Mouse (Mus musculus): ENCODE results near the gene Tgm1. TPM values are rescaled to one million over a fixed set of nuclear protein-coding genes. Genes with fewer than 3 reads are reported as not detected.

Gene Tgm1
- polyA plus RNA-seq, 1 experiment from 2014 or later = 0.27 TPM

- no peaks in the 10 kb centered on the region for H3K4me1 ChIP-seq
- 90% methylated on average over 9 of the region's 9 CpGs for WGBS
- no peak overlapping the region for H3K4me3 ChIP-seq
- H3K36me3 ChIP-seq (replicated peaks) = peaks cover 15% of the 10 kb centered on the region; the same call in 1 of the 2 replicates
- H3K9me3 ChIP-seq = no peaks in the 10 kb centered on the region
- no peak overlapping the region for H3K9ac ChIP-seq
- ATAC-seq (replicated peaks) = no peak
- H3K27me3 ChIP-seq (replicated peaks) = no peaks in the 10 kb centered on the region
- no peak overlapping the region for H3K27ac ChIP-seq
- H3K4me2 ChIP-seq = no peak overlapping the region
Measured at GRCm38 (mm10) chr14:55737086-55737687, 23.5 kb upstream of the Tgm1 start.

DNA sequence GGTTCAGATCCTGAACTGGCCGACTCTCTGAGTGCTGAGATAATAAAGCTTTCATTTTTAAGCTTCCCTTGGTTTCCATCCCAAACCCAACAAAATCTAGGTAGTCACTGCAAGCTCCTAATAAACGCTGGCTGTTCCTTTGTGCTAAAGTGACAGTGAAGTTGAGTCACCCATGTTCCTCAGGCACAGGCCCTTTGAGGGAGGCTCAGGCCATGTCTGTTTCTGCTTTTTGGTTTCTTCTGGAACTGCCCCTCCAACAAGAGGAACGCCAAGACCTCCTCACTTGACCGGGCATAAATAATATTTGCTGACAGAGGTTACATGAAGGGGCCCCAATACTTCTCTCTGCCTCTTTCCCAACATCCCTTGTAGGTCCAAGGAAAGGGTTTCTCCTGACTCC is 22.0 kb upstream of the Tgm1 start:
- 81% methylated on average over 4 of the region's 4 CpGs for WGBS
- H3K9ac ChIP-seq = no peak overlapping the region
- no peaks in the 10 kb centered on the region for H3K4me1 ChIP-seq
- no peaks in the 10 kb centered on the region for H3K27me3 ChIP-seq (replicated peaks)
- H3K4me3 ChIP-seq = no peak overlapping the region
- H3K27ac ChIP-seq = no peak overlapping the region
- no peaks in the 10 kb centered on the region for H3K9me3 ChIP-seq
- H3K36me3 ChIP-seq (replicated peaks) = peaks cover 15% of the 10 kb centered on the region; the same call in 1 of the 2 replicates
- ATAC-seq (replicated peaks) = no peak
- no peak overlapping the region for H3K4me2 ChIP-seq

GRCm38 (mm10) chr14:55735334-55735733 is 21.6 kb upstream of the Tgm1 start:
- Histone ChIP-seq H3K4me2 (no peak overlapping the region), H3K4me3 (no peak overlapping the region), H3K27ac (no peak overlapping the region), H3K4me1 (no peaks in the 10 kb centered on the region), H3K9me3 (no peaks in the 10 kb centered on the region), H3K36me3 (replicated peaks) (peaks cover 11% of the 10 kb centered on the region; the same call in 1 of the 2 replicates), H3K27me3 (replicated peaks) (no peaks in the 10 kb centered on the region), H3K9ac (no peak overlapping the region)
- WGBS = 74% methylated on average over 3 of the region's 3 CpGs
- ATAC-seq (replicated peaks) = no peak

- ATAC-seq (replicated peaks) = no peak
- H3K4me1 ChIP-seq = no peaks in the 10 kb centered on the region
- H3K4me3 ChIP-seq = no peak overlapping the region
- no peak overlapping the region for H3K9ac ChIP-seq
- peaks cover 8% of the 10 kb centered on the region; the same call in 1 of the 2 replicates for H3K36me3 ChIP-seq (replicated peaks)
- 78% methylated on average over 7 of the region's 7 CpGs for WGBS
- H3K4me2 ChIP-seq = no peak overlapping the region
- H3K27me3 ChIP-seq (replicated peaks) = no peaks in the 10 kb centered on the region
- no peaks in the 10 kb centered on the region for H3K9me3 ChIP-seq
- H3K27ac ChIP-seq = no peak overlapping the region
Measured at GRCm38 (mm10) chr14:55734869-55735268, 21.1 kb upstream of the Tgm1 start.

DNA sequence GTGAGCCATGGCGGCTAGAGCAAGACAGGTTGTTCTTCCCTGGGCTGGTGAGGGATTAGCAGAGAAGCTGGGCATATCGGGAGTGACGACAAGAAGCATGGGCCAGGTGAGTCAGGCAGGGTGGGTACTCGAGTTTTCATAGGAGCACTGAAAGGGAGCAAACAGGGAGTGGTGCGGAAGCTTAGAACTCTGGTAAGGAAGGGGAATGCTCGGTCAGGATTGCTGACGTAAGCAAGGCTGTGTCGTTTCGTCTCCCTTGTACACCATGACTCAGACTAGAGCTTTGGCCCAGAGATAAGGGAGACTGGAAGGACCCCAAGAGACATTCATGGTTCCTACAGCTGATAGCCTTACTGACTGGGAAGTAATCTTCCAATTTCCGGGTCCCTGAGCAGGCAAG is 20.2 kb upstream of the Tgm1 start:
- WGBS = 72% methylated on average over 10 of the region's 10 CpGs
- Histone ChIP-seq H3K4me3 (no peak overlapping the region), H3K9ac (no peak overlapping the region), H3K36me3 (replicated peaks) (0 out of 2 replicates have a peak, but pooled peaks cover 4% of the 10 kb centered on the region), H3K27me3 (replicated peaks) (no peaks in the 10 kb centered on the region), H3K4me1 (no peaks in the 10 kb centered on the region), H3K4me2 (no peak overlapping the region), H3K9me3 (no peaks in the 10 kb centered on the region), H3K27ac (no peak overlapping the region)
- ATAC-seq (replicated peaks) = no peak

GRCm38 (mm10) chr14:55730531-55731032 is 16.9 kb upstream of the Tgm1 start:
- WGBS = 77% methylated on average over 7 of the region's 7 CpGs
- Histone ChIP-seq H3K27ac (0 out of 2 replicates have a peak overlapping the region, but pooled peaks have one; percentile 28), H3K4me2 (no peak overlapping the region), H3K27me3 (replicated peaks) (no peaks in the 10 kb centered on the region), H3K4me3 (no peak overlapping the region), H3K9me3 (no peaks in the 10 kb centered on the region), H3K36me3 (replicated peaks) (no peaks in the 10 kb centered on the region), H3K4me1 (no peaks in the 10 kb centered on the region), H3K9ac (no peak overlapping the region)
- ATAC-seq (replicated peaks) = no peak

GRCm38 (mm10) chr14:55730116-55730515 is 16.4 kb upstream of the Tgm1 start:
- ATAC-seq (replicated peaks) = no peak
- 74% methylated on average over 7 of the region's 7 CpGs for WGBS
- H3K27ac ChIP-seq = 0 out of 2 replicates have a peak overlapping the region, but pooled peaks have one; percentile 28

DNA sequence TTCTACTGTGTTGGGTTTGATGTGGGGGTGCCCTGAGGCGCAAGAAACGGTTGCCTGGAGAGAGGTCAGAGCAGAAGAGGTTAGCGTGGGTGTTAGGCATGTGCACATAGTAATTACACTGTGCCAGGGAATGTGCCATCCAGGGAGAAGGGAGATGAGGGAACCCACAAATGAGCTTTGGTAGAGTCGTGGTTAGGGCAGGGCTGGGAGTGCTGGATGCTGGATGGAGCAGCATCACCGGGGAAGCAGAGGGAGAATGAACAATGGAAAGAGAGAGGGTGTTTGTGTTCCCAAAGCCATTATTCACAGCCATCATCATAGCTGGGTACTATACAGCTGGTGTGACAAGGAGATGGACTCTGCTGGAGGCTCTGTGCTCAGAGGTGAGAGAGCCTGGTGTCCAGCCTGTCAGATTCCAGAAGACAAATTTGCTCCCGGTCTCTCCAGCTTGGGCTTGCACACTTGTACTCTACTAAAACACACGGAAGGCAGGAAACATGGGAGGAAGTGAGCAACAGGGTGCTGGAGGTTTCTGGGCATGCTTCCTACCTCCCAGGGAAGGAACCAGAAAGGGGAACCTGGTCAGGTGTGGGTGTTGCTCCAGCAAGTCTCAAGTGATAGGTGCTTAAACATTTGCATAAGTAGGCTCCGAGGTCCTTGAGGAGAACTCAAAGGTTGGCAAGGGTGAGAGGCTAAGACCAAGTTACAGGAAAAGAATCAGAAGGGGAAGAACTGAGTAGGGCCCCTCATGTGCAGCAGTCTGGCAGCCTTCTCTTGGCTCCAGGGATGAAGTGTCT is 14.4 kb upstream of the Tgm1 start:
- Histone ChIP-seq H3K36me3 (replicated peaks) (no peaks in the 10 kb centered on the region), H3K27me3 (replicated peaks) (no peaks in the 10 kb centered on the region), H3K27ac (no peak overlapping the region), H3K9ac (no peak overlapping the region), H3K9me3 (no peaks in the 10 kb centered on the region), H3K4me3 (no peak overlapping the region), H3K4me2 (no peak overlapping the region), H3K4me1 (no peaks in the 10 kb centered on the region)
- WGBS = 74% methylated on average over 8 of the region's 8 CpGs
- no peak for ATAC-seq (replicated peaks)

More at GRCm38 (mm10) chr14:55730116-55730515, 16.4 kb upstream of the Tgm1 start:
- no peak overlapping the region for H3K4me3 ChIP-seq
- H3K36me3 ChIP-seq (replicated peaks) = no peaks in the 10 kb centered on the region
- H3K9ac ChIP-seq = no peak overlapping the region
- H3K4me2 ChIP-seq = no peak overlapping the region
- no peaks in the 10 kb centered on the region for H3K9me3 ChIP-seq
- no peaks in the 10 kb centered on the region for H3K27me3 ChIP-seq (replicated peaks)
- no peaks in the 10 kb centered on the region for H3K4me1 ChIP-seq

DNA sequence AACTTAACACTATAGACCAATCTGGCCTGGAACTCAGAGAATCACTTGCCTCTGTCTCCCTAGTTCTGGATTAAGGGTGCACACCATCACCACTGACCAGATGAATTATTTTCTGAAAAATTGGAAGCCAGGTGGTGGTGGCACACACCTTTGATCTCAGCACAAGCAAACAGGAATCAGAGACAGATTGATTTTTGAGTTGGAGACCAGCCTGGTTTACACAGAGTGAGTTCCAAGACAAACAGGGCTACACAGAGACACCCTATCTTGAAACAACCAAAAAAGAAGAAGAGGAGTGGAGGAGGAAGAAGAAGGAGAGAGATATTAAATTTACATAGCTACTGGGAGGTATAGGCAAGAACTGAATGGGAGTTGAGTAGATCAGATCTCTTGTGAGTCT is 12.5 kb upstream of the Tgm1 start:
- Histone ChIP-seq H3K4me1 (peaks cover 6% of the 10 kb centered on the region), H3K9me3 (no peaks in the 10 kb centered on the region), H3K36me3 (replicated peaks) (no peaks in the 10 kb centered on the region), H3K9ac (no peak overlapping the region), H3K27ac (no peak overlapping the region), H3K4me2 (no peak overlapping the region), H3K27me3 (replicated peaks) (no peaks in the 10 kb centered on the region), H3K4me3 (no peak overlapping the region)
- no peak for ATAC-seq (replicated peaks)

- Histone ChIP-seq H3K9me3 (no peaks in the 10 kb centered on the region), H3K36me3 (replicated peaks) (no peaks in the 10 kb centered on the region), H3K27ac (no peak overlapping the region), H3K27me3 (replicated peaks) (no peaks in the 10 kb centered on the region), H3K4me1 (peaks cover 13% of the 10 kb centered on the region), H3K9ac (no peak overlapping the region), H3K4me3 (no peak overlapping the region), H3K4me2 (no peak overlapping the region)
- 74% methylated on average over 8 of the region's 8 CpGs for WGBS
- ATAC-seq (replicated peaks) = no peak
Measured at GRCm38 (mm10) chr14:55724411-55724871, 10.7 kb upstream of the Tgm1 start.

DNA sequence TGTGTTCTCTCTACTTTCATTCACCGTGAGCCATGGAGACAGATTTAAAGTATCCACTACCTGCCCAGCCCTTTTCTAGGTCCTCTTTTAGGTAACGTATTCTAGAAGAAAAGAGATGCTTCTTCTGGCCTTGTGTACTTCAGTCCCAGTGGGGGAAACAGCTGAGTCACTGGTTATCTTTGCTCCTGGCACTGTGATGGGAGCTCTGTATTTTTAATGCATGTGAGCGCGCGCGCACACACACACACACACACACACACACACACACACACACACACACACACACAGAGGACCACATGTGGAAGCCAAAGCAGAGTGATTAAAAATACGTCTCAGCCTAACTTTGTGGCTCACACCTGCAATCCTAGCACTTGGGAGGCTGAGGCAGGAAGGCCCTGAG is 9.7 kb upstream of the Tgm1 start:
- no peak overlapping the region for H3K4me3 ChIP-seq
- no peak for ATAC-seq (replicated peaks)
- H3K27me3 ChIP-seq (replicated peaks) = no peaks in the 10 kb centered on the region
- no peak overlapping the region for H3K27ac ChIP-seq
- H3K36me3 ChIP-seq (replicated peaks) = no peaks in the 10 kb centered on the region
- H3K9ac ChIP-seq = no peak overlapping the region
- H3K9me3 ChIP-seq = no peaks in the 10 kb centered on the region
- H3K4me2 ChIP-seq = no peak overlapping the region
- 95% methylated on average over 7 of the region's 7 CpGs for WGBS
- peaks cover 13% of the 10 kb centered on the region for H3K4me1 ChIP-seq

DNA sequence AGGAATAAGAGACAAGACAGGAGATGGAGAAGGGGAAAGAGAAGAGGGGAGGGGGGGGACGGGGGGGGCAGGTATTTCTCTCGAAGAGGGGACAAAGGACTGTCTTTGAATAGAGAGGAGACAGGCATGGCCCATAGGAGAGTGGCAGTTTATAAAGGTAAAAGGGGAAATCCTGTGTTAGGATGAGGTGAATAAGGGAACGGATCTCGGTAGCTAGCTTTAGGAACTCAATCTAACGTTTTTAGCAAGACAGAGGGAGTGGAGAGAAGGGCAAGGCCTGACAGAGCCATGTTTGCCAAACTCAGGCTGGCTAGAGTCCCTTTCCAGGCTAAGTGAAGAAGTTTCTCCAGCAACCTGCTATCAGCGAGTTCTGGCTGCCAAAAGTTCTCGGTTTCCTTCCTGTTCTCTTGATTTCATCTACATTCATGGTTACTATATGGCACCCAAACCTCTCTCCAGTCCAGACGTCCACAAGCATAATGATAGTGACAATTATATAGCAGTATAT is 8.8 kb upstream of the Tgm1 start:
- H3K9me3 ChIP-seq = no peaks in the 10 kb centered on the region
- H3K36me3 ChIP-seq (replicated peaks) = no peaks in the 10 kb centered on the region; the same call in 1 of the 2 replicates
- WGBS = 51% methylated on average over 8 of the region's 8 CpGs
- peaks cover 13% of the 10 kb centered on the region for H3K4me1 ChIP-seq
- peak; percentile 10 for ATAC-seq (replicated peaks)
- H3K27ac ChIP-seq = 0 out of 2 replicates have a peak overlapping the region, but pooled peaks have one; percentile 89
- H3K4me2 ChIP-seq = peak overlapping the region; percentile 52
- H3K27me3 ChIP-seq (replicated peaks) = no peaks in the 10 kb centered on the region
- H3K9ac ChIP-seq = peak overlapping the region; percentile 81
- H3K4me3 ChIP-seq = peak overlapping the region; percentile 82

All from midbrain, embryonic 15.5 days (tissue).